Mouse (Mus musculus) megakaryocyte, embryonic 14.5 days (primary cell): ENCODE data around the gene Slc26a1.

Source experiments
- FLI1 ChIP-seq: IDR thresholded peaks from 2 replicates; pipeline ENCODE4 v1.6.1; 2012; ENCODE audit warnings: low read length, inconsistent platforms, mixed read lengths
- GATA1 ChIP-seq: IDR thresholded peaks from 3 replicates; pipeline ENCODE4 v1.6.1; 2012; ENCODE audit warnings: mixed read lengths, low read length, inconsistent platforms, borderline replicate concordance

DNA sequence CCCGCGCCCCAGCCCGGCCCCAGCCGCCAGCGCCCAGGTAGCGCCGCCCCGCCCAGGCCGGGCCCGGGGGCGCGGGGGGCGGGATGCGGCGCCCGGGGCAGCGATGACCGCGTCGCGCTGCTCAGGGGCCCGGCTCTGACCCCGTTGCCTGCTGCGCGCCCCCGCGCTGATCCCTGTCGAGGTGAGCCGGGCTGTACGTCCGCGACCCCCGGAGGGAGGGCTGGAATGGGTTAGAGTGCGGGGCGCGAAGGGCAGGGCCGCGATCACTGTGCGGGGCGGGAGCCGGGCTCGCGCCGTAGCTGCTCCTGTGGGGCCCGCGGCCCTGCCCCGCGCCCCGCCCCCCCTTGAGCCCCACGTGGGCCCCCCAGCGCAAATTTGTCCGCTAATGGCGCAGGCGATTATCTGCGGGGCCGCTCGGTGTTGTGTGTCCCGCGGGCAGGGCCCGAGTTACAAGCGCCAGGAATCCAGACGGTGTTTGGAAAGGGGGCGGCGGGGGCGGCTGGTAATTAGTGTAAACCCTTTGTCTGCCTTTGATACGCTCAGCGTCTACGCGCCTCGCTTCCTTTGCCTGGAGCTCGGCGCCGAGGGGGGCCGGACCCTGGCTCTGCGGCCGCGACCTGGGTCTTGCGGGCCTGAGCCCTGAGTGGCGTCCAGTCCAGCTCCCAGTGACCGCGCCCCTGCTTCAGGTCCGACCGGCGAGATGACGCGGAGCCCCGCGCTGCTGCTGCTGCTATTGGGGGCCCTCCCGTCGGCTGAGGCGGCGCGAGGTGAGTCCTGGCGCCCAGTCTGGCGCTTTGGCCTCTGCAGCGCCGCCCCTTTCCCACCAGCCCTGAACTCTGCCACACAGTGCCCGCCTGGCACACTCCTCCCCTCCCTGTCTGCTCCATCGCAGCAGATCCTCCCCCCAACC is 19.2 kb upstream of the Slc26a1 start:
- TF ChIP-seq GATA1 (no peak), FLI1 (no peak)
